Mouse (Mus musculus) frontal cortex, adult (tissue): ENCODE measurements around the gene Zfp90.
"Not testable (repeated sequence)": the region's sequence is repeated elsewhere in the genome, so short reads cannot be mapped to it uniquely, and the experiment has no call there.

Experiments used
- ATAC-seq: cut with Nextera tagmentation; 2 replicates; pipeline ENCODE4 v1.9.2; 2017; ENCODE audit warnings: mild to moderate bottlenecking, moderate library complexity, mixed read lengths; ENCODE audit not compliant: low TSS enrichment

Gene Zfp90

GRCm38 (mm10) chr8:106415182-106415971 lies at the start of gene Zfp90:
Zfp90 (plus strand) TSS chr8:106415327.
- peak; percentile 99 for ATAC-seq

DNA sequence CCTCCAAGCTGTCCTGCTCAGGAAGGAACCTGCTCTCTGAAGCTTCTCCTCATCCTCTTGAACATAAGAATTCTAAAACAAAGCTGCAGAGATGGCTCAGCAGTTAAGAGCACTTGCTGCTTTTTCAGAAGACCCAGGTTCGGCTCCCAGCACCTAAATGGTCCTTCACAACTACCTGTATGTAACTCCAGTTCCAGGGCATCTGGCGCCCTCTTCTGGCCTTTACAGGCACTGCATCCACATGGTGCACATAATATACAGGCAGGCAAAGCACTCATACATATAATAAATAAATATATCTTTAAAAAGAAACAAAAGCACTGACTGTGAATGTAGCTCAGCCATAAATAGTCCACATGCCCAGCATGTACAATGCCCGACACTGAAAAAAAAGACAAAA lies 46.6 kb upstream of the Zfp90 start:
- no peak for ATAC-seq

DNA sequence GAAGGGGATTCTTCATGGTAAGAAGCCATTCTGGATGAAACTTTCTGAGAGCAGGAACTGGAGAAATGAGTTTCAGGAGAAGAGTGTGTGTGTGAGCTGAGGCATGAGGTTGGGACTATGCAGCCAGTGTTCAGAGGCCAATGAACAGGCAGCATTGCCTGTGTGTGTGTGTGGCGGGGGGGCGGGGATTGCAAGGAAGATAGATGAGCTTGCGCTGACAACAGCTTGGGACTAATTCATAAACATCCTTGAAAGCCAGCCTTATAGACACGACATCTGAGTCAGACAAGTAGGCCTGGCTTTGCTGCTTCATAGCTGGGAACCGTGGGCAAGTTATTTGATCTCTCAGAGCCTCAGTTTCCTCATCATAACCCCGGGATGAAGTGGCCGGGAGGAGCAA lies 46.1 kb upstream of the Zfp90 start:
- ATAC-seq, result no peak

DNA sequence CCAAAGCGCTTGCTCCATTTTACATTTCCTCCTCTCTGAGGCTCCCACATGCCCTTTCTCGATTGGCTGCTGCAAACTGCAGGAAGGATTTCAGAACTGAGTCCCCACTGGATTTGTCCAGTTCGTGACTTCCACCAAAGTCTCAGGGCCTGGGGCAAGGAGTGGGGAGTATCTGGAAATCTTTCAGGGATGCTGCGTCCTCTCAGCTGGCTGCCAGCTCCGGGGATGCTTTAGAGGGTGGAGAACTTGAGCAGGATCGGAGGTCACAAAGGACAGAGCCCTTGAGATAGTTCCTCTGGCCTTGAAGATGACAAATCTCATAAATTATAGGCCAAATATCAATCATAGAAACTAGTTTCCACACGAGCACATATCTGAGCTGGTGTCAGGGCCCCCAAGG lies 39.2 kb upstream of the Zfp90 start:
- no peak for ATAC-seq

DNA sequence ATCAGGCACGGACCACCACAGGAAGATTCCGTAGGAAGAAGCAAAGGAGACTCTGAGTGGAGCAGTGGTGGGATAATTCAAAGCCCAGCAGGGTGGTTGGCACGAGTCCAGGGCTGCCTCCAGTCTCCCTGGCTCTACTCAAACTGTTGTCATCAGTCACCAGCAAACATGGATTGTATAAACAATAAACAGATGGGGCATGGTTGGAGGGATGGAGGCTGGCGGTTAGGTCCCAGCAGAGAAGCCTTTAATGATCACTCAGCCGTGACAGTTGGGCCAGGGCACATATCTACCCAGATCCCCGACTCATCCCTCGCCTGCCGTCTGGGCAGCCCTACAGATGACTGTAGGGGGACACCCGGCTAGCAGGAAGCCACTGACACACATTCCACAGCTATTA lies 38.3 kb upstream of the Zfp90 start:
- ATAC-seq, result no peak

GRCm38 (mm10) chr8:106378501-106379048 lies 36.6 kb upstream of the Zfp90 start:
- no peak for ATAC-seq

DNA sequence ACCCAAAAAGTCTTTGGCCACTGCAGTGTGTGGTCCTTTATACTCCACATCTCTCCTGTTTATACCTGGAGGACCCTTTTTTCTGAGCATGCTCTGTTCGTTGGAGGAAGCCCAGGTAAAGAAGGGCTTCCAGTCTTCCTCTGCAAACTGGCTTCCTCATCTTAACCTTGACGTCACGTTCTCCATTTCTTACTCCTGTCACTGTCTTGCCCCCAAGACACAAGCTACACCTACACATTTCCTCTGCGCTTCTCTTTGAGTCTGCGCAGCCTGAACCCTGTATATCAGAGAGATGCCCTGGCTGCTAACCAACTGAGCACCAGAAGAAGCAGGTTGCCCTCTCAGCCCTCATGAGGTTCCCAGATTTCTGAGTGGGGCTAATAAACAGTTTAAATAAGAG lies 35.8 kb upstream of the Zfp90 start:
- no peak for ATAC-seq

DNA sequence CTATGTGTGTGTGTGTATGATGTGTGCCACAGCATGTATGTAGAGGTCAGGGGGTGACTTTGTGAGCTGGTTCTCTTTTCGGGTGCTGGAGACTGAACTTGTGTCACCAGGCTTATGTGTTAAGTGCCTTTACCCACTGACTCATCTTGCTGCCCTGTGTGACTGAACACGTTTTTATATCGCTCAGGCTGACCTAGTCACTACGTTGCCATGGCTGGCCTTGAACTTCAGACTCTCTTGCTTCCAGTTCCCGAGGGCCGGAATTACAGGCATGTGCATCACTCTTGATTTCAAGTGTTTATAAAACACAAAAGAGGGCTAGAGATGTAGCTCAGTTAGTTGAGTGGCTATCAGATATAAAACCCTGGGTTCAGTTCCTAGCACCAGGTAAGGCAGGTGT lies 34.1 kb upstream of the Zfp90 start:
- ATAC-seq, result no peak

DNA sequence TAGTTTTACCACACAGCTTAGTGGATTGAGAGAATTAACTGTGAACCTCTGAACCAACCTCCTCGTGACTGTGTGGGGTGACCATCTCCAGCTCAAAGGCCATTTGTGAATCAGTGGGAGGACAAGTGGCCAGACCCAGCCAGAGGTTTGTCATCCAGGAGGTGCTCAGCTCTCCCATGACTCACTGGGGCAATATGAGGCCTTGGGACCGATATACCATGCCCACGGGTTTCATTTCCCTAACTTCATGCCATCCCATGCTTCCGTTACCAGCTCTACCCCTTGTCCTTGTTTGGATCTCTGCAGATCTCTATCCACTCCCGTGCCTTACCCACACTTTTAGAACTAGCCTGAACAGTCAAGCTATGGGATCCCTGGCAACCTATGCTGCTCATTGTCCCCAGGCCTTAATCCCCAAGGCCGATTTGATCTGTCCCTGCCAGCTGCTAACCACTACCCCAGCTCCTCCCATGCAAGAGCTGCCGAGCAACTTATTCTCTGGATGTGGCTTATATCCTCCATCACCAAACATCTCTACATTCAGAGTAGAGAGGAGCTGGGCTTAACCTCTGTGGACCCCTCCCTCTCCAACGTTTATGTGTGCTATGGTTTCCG lies 27.2 kb upstream of the Zfp90 start:
- no peak for ATAC-seq

- no peak for ATAC-seq
Observed at GRCm38 (mm10) chr8:106394493-106394892, 20.6 kb upstream of the Zfp90 start.

DNA sequence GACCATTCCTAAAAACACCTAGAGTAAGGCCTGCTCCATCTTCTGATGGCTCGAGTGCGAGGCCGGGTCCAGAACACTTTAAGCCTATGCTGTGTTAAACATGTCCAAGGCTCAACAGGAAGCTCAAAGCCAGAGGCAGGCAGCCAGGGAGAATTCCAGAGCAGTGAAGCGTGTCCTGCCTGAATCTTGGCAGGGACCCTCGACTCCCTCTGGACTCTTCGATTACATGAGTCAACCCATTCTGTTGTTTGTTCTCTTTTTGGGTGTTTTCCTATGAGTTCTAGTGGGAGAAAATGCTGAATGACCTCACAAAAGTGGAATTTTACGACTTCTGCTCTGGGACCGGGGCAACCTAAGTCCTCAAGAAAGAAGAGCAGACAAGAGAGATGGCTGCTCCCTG lies 15.4 kb upstream of the Zfp90 start:
- ATAC-seq, result no peak

- ATAC-seq, result no peak
Observed at GRCm38 (mm10) chr8:106400181-106400580, 14.9 kb upstream of the Zfp90 start.

DNA sequence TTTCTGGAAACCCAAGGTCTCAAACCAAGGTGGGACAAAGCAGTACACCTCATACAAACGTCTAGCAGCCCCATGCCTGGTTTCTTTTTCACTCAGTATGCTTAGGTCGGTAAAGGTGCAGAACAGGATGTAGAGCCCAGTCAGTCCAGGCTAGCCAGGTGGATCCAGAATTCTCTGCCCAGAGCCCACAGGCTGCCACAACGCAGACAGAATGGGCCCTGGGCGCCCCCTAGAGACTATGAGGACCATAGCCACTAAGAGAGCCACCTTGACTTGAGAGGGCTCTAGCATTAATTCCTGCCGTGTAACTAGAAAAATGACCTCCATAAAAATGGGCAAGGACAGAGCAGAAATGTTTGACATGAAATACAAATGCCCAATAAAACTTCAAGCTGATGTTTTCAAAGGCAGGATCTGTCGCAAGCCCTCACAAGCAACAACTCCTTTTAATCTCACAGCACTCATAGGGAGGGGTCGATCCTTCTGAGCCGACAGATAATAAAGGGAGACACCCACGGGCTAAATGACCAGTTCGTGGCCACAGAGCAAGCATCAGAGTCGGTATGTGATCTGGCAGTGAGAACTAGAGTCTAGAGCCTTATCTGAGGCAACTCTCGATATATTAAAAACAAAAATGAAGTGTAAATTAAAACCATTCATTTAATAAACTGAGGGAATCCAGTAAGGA lies 11.7 kb upstream of the Zfp90 start:
- peak; percentile 96 for ATAC-seq

GRCm38 (mm10) chr8:106404825-106405224 lies 10.3 kb upstream of the Zfp90 start:
- no peak for ATAC-seq

- no peak for ATAC-seq
Observed at GRCm38 (mm10) chr8:106405810-106406209, 9.3 kb upstream of the Zfp90 start.

DNA sequence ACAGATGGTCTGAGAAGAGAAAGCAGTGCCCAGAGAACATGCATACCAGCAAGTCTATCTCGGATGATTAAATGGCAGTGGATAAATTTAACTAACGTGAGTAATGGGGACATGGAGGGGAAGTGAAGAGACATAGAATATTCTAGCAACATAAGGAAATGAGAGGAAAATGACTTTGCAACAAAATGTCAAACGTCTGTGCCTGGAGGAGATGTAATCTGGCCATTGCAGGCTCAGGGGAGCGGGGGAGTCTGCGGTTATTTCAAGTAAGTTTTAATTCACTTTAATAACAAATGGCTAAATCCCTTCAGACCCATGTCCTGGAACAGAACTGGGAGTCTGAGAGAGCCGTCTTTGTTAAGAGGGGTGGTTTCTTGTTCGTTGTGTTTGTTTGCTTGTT lies 5.1 kb upstream of the Zfp90 start:
- no peak for ATAC-seq

GRCm38 (mm10) chr8:106410564-106410963 lies 4.6 kb upstream of the Zfp90 start:
- ATAC-seq, result no peak

GRCm38 (mm10) chr8:106411783-106412451 lies 3.2 kb upstream of the Zfp90 start:
- ATAC-seq, result no peak; the same call in 1 of the 2 replicates

DNA sequence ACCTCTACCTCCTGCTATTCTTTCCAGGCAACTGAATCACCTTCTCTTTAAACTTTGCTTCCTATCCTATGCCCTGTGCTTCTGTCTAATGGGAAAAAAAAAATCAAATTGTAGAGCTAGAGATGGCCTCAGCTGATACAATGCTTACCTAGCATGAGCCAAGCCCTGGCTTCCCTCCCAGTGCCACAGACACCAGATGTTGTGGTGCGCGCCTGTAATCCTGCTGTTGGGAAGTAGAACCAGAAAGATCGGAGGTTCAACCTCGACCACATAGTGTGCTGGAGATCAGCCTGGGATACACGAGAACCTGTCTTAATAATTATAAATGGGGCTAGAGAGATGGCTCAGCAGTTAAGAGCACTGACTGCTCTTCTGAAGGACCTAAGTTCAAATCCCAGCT lies 2.6 kb downstream of the Zfp90 start:
- ATAC-seq, result no peak

DNA sequence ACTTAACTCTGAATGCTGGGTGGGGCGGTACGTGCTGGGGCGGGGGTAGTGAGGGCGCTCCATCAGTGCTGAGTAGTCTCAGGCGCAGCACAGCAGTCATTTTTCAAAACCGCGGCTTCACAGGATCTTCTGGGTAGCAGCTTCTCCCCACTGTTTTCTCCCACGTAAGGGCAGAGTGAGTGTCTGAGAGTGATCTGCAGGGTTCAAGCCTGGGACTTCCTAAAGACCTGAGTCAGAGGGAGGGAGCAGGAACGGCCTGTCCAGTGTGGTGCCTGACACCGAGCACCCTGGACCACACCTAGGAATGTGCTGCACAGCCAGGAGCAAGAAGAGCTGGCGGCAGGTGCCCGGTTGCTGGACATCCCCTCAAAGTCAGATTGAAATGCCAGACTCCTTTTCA lies 16.0 kb downstream of the Zfp90 start:
- no peak for ATAC-seq

DNA sequence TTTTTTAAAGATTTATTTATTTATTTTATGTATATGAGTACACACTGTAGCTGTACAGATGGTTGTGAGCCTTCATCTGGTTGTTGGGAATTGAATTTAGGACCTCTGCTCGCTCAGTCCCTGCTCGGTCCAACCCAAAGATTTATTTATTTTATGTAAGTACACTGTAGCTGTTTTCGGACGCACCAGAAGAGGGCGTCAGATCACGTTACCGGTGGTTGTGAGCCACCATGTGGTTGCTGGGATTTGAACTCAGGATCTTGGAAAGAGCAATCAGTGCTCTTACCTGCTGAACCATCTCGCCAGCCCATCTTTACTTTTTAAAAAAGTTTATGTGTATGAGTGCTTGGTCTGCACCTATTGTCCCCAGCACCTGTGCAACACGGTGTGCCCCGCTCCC lies 16.8 kb downstream of the Zfp90 start:
- ATAC-seq, result not testable (repeated sequence)

DNA sequence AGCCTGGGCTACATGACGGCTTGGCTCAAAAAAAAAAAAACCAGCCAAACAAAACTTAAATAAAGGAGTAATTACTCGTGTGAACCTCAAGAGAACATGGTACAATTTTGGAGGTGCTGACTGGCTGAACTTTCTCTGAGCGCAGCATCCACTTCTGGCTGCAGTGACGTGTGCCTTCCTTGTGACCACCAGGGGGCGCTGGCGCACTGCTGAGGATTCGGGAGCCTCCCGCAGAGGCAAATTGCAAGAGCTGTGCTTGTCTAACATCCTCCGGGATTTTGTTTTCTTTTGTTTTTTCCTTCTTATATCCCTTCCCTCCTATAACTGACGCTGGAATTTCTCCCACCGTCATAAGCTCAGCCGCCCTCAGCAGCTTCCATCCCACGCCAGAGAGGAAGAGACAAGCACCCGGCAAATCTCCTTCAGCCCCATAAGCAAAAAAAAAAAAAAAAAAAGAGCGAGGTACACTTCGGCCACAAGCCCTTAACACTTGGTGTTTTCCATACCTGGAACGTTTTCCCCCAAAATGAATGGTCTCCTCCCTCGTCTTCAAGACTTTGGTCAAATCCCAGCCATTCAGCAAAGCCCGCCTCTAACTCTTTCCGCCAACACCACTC lies 17.9 kb downstream of the Zfp90 start:
- ATAC-seq, result peak; percentile 97
